Mouse (Mus musculus) midbrain, embryonic 12.5 days (tissue): ENCODE measurements at regions not wholly inside any gene's neighbourhood (a gene's known extent, or its start where the extent isn't known, plus 50 kb on each side); places are given as distances from the start of the nearest gene placed in this dataset.
A peak's percentile ranks its signal among the peaks of the same experiment; 100 is the strongest.

Experiments
- ATAC-seq: fragments of 200-750 bp; cut with Nextera tagmentation; 2 replicates; pipeline ENCODE4 v1.8.0; 2017; ENCODE audit warnings: low read depth, moderate TSS enrichment, moderate library complexity; ENCODE audit not compliant: low FRiP score
- H3K27ac ChIP-seq: fragments of 300-500 bp; sonication (generic); replicated peaks from 2 replicates; pipeline ENCODE4 v1.5.1; 2016; ENCODE audit warnings: mild to moderate bottlenecking
- H3K27me3 ChIP-seq: fragments of 300-500 bp; sonication (generic); 2 replicates; pipeline ENCODE4 v1.6.1; 2016; ENCODE audit warnings: mild to moderate bottlenecking
- H3K36me3 ChIP-seq: fragments of 300-500 bp; sonication (generic); 2 replicates; pipeline ENCODE4 v1.6.1; 2016
- H3K4me1 ChIP-seq: fragments of 300-500 bp; sonication (generic); 2 replicates; pipeline ENCODE4 v1.6.1; 2016
- H3K4me2 ChIP-seq: fragments of 300-500 bp; sonication (generic); replicated peaks from 2 replicates; pipeline ENCODE4 v1.6.1; 2016; ENCODE audit warnings: mild to moderate bottlenecking, moderate library complexity
- H3K4me3 ChIP-seq: fragments of 300-500 bp; sonication (generic); 2 replicates; pipeline ENCODE4 v1.5.1; 2016; ENCODE audit warnings: mild to moderate bottlenecking
- H3K9ac ChIP-seq: fragments of 300-500 bp; sonication (generic); replicated peaks from 2 replicates; pipeline ENCODE4 v1.6.1; 2016; ENCODE audit warnings: mild to moderate bottlenecking, moderate library complexity
- H3K9me3 ChIP-seq: fragments of 300-500 bp; sonication (generic); 2 replicates; pipeline ENCODE4 v1.6.1; 2016; ENCODE audit warnings: mild to moderate bottlenecking
- WGBS: fragments of 180-500 bp; shearing (Covaris S2); methylation state at CpG from one replicate; pipeline ENCODE4 v1.1.7; 2016; 5-methylcytosine and 5-hydroxymethylcytosine counted together

- H3K4me3 ChIP-seq: no peak overlapping the region
- H3K36me3 ChIP-seq: no peaks in the 10 kb centered on the region
- H3K4me1 ChIP-seq: peaks cover 10% of the 10 kb centered on the region; the same call in 1 of the 2 replicates
- WGBS: 66% methylated on average over 4 of the region's 4 CpGs
- no peak for ATAC-seq
- no peak overlapping the region for H3K9ac ChIP-seq
- no peak overlapping the region for H3K27ac ChIP-seq
- no peak overlapping the region for H3K4me2 ChIP-seq
- no peaks in the 10 kb centered on the region for H3K9me3 ChIP-seq
- 0 out of 2 replicates have a peak, but pooled peaks cover under 1% of the 10 kb centered on the region for H3K27me3 ChIP-seq
These were observed 53.3 kb upstream of the Creb5 start for GRCm38 (mm10) chr6:53233777-53234176.

GRCm38 (mm10) chr6:53232616-53233015 lies 54.5 kb upstream of the Creb5 start:
- no peak overlapping the region for H3K27ac ChIP-seq
- H3K4me2 ChIP-seq: no peak overlapping the region
- no peaks in the 10 kb centered on the region for H3K9me3 ChIP-seq
- no peak for ATAC-seq
- H3K4me1 ChIP-seq: peaks cover 10% of the 10 kb centered on the region; the same call in 1 of the 2 replicates
- 44% methylated on average over 5 of the region's 5 CpGs for WGBS
- H3K36me3 ChIP-seq: no peaks in the 10 kb centered on the region
- 0 out of 2 replicates have a peak, but pooled peaks cover 5% of the 10 kb centered on the region for H3K27me3 ChIP-seq
- no peak overlapping the region for H3K4me3 ChIP-seq
- no peak overlapping the region for H3K9ac ChIP-seq

- H3K36me3 ChIP-seq: no peaks in the 10 kb centered on the region
- H3K27ac ChIP-seq: no peak overlapping the region
- 0 out of 2 replicates have a peak, but pooled peaks cover 5% of the 10 kb centered on the region for H3K27me3 ChIP-seq
- no peak for ATAC-seq
- H3K4me3 ChIP-seq: no peak overlapping the region
- WGBS: 58% methylated on average over 6 of the region's 6 CpGs
- H3K9ac ChIP-seq: no peak overlapping the region
- H3K4me2 ChIP-seq: no peak overlapping the region
- H3K4me1 ChIP-seq: peaks cover 10% of the 10 kb centered on the region; the same call in 1 of the 2 replicates
- H3K9me3 ChIP-seq: no peaks in the 10 kb centered on the region
These were observed 57.7 kb upstream of the Creb5 start for GRCm38 (mm10) chr6:53229350-53229749.

GRCm38 (mm10) chr6:53222104-53222503 lies 65.0 kb upstream of the Creb5 start:
- Histone ChIP-seq H3K27ac (no peak overlapping the region), H3K4me3 (no peak overlapping the region), H3K27me3 (no peaks in the 10 kb centered on the region), H3K4me1 (peaks cover 22% of the 10 kb centered on the region), H3K4me2 (peak overlapping the region; percentile 22; the same call in 1 of the 2 replicates), H3K36me3 (no peaks in the 10 kb centered on the region), H3K9ac (no peak overlapping the region), H3K9me3 (no peaks in the 10 kb centered on the region)
- ATAC-seq: no peak
- 42% methylated on average over 8 of the region's 8 CpGs for WGBS

GRCm38 (mm10) chr6:53221668-53222005 lies 65.4 kb upstream of the Creb5 start:
- Histone ChIP-seq H3K27me3 (no peaks in the 10 kb centered on the region), H3K9ac (no peak overlapping the region), H3K4me3 (no peak overlapping the region), H3K9me3 (no peaks in the 10 kb centered on the region), H3K27ac (no peak overlapping the region), H3K4me2 (peak overlapping the region; percentile 22; the same call in 1 of the 2 replicates), H3K4me1 (peaks cover 22% of the 10 kb centered on the region), H3K36me3 (no peaks in the 10 kb centered on the region)
- peak; percentile 73; the same call in 1 of the 2 replicates for ATAC-seq
- whole genome bisulfite sequencing: 18% methylated on average over 4 of the region's 4 CpGs

GRCm38 (mm10) chr6:53220784-53221667 lies 66.0 kb upstream of the Creb5 start:
- 57% methylated on average over 18 of the region's 18 CpGs for WGBS
- peak; percentile 69; the same call in 1 of the 2 replicates for ATAC-seq
- Histone ChIP-seq H3K9me3 (no peaks in the 10 kb centered on the region), H3K36me3 (no peaks in the 10 kb centered on the region), H3K4me3 (no peak overlapping the region), H3K9ac (no peak overlapping the region), H3K4me2 (peak overlapping the region; percentile 22; the same call in 1 of the 2 replicates), H3K27ac (peak overlapping the region; percentile 46; the same call in 1 of the 2 replicates), H3K27me3 (no peaks in the 10 kb centered on the region), H3K4me1 (peaks cover 22% of the 10 kb centered on the region)

- Histone ChIP-seq H3K9me3 (no peaks in the 10 kb centered on the region), H3K9ac (no peak overlapping the region), H3K36me3 (no peaks in the 10 kb centered on the region), H3K27me3 (no peaks in the 10 kb centered on the region), H3K27ac (no peak overlapping the region), H3K4me3 (no peak overlapping the region), H3K4me1 (peaks cover 22% of the 10 kb centered on the region), H3K4me2 (no peak overlapping the region)
- no peak for ATAC-seq
- WGBS: 63% methylated on average over 10 of the region's 10 CpGs
These were observed 68.2 kb upstream of the Creb5 start for GRCm38 (mm10) chr6:53218871-53219286.

GRCm38 (mm10) chr6:53217234-53218015 lies 69.6 kb upstream of the Creb5 start:
- Histone ChIP-seq H3K9me3 (no peaks in the 10 kb centered on the region), H3K27ac (no peak overlapping the region), H3K27me3 (no peaks in the 10 kb centered on the region), H3K36me3 (no peaks in the 10 kb centered on the region), H3K4me3 (no peak overlapping the region), H3K4me2 (no peak overlapping the region), H3K9ac (no peak overlapping the region), H3K4me1 (peaks cover 22% of the 10 kb centered on the region)
- 59% methylated on average over 10 of the region's 10 CpGs for WGBS
- no peak for ATAC-seq

- WGBS: 85% methylated on average over 2 of the region's 2 CpGs
- no peak for ATAC-seq
- H3K9ac ChIP-seq: no peak overlapping the region
- H3K4me2 ChIP-seq: no peak overlapping the region
- H3K27me3 ChIP-seq: no peaks in the 10 kb centered on the region
- no peaks in the 10 kb centered on the region for H3K36me3 ChIP-seq
- no peak overlapping the region for H3K27ac ChIP-seq
- H3K9me3 ChIP-seq: no peaks in the 10 kb centered on the region
- peaks cover 17% of the 10 kb centered on the region for H3K4me1 ChIP-seq
- H3K4me3 ChIP-seq: no peak overlapping the region
These were observed 70.4 kb upstream of the Creb5 start for GRCm38 (mm10) chr6:53216715-53217114.

- Histone ChIP-seq H3K9ac (no peak overlapping the region), H3K4me1 (no peaks in the 10 kb centered on the region), H3K27ac (no peak overlapping the region), H3K36me3 (no peaks in the 10 kb centered on the region), H3K27me3 (no peaks in the 10 kb centered on the region), H3K4me3 (no peak overlapping the region), H3K4me2 (no peak overlapping the region), H3K9me3 (no peaks in the 10 kb centered on the region)
- no peak for ATAC-seq
- 71% methylated on average over 3 of the region's 3 CpGs for WGBS
These were observed 75.7 kb upstream of the Creb5 start for GRCm38 (mm10) chr6:53211420-53211819.

- Histone ChIP-seq H3K27me3 (no peaks in the 10 kb centered on the region), H3K9me3 (no peaks in the 10 kb centered on the region), H3K4me2 (no peak overlapping the region), H3K27ac (no peak overlapping the region), H3K4me1 (no peaks in the 10 kb centered on the region), H3K4me3 (no peak overlapping the region), H3K36me3 (no peaks in the 10 kb centered on the region), H3K9ac (no peak overlapping the region)
- no peak for ATAC-seq
- WGBS: 84% methylated on average over 6 of the region's 6 CpGs
These were observed 77.7 kb upstream of the Creb5 start for GRCm38 (mm10) chr6:53209398-53209797.

GRCm38 (mm10) chr6:53208474-53208873 lies 78.6 kb upstream of the Creb5 start:
- Histone ChIP-seq H3K4me3 (no peak overlapping the region), H3K4me2 (no peak overlapping the region), H3K9me3 (no peaks in the 10 kb centered on the region), H3K9ac (no peak overlapping the region), H3K36me3 (no peaks in the 10 kb centered on the region), H3K4me1 (no peaks in the 10 kb centered on the region), H3K27ac (no peak overlapping the region), H3K27me3 (no peaks in the 10 kb centered on the region)
- ATAC-seq: no peak
- 54% methylated on average over 3 of the region's 3 CpGs for WGBS
